Mouse (Mus musculus): ENCODE measurements at regions not wholly inside any gene's neighbourhood (a gene's known extent, or its start where the extent isn't known, plus 50 kb on each side); places are given as distances from the start of the nearest gene placed in this dataset.

DNA sequence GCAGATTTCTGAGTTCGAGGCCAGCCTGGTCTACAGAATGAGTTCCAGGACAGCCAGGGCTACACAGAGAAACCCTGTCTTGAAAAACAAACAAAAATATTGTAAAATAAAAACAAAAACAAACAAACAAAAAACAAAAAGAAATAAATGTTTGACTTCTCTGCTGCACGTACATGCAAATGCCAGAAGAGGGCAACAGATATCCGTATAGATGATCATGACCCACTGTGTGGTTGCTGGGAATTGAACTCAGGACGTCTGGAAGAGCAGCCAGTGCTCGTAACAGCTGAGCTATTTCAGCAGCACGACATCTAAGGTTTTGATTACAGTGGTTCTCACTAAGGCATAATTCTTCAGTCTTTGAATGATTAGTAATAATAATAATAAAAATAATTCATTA is 262.8 kb downstream of the Eepd1 start:
- peak; percentile 23; the same call in 1 of the 2 replicates for TF ChIP-seq CTCF (conservative IDR thresholded peaks at IDR 0.05; ENCODE audit: insufficient read depth, insufficient read length, low read depth, low read length)
- no peak for TF ChIP-seq POLR2A (IDR thresholded peaks at IDR 0.05; ENCODE audit: low read depth, low read length)
